Mouse (Mus musculus) intestine, embryonic 15.5 days (tissue): ENCODE results near the gene Sema3b. TPM values are rescaled to one million over a fixed set of nuclear protein-coding genes. Genes with fewer than 3 reads are reported as not detected.
A peak's percentile ranks its signal among the peaks of the same experiment; 100 is the strongest.

ENCODE experiments used
- ATAC-seq: fragments of 200-750 bp; cut with Nextera tagmentation; 2 replicates; pipeline ENCODE4 v1.8.0; 2017; ENCODE audit warnings: moderate TSS enrichment, moderate library complexity
- H3K27ac ChIP-seq: fragments of 300-500 bp; sonication (generic); 2 replicates; pipeline ENCODE4 v1.5.1; 2015; ENCODE audit warnings: mild to moderate bottlenecking, inconsistent platforms
- H3K27me3 ChIP-seq: fragments of 300-500 bp; sonication (generic); replicated peaks from 2 replicates; pipeline ENCODE4 v1.6.1; 2015; ENCODE audit warnings: inconsistent platforms
- H3K36me3 ChIP-seq: fragments of 300-500 bp; sonication (generic); 2 replicates; pipeline ENCODE4 v1.6.1; 2015; ENCODE audit warnings: inconsistent platforms
- H3K4me1 ChIP-seq: fragments of 300-500 bp; sonication (generic); replicated peaks from 2 replicates; pipeline ENCODE4 v1.6.1; 2015; ENCODE audit warnings: inconsistent platforms
- H3K4me2 ChIP-seq: fragments of 300-500 bp; sonication (generic); replicated peaks from 2 replicates; pipeline ENCODE4 v1.6.1; 2015; ENCODE audit warnings: mild to moderate bottlenecking, inconsistent platforms
- H3K4me3 ChIP-seq: fragments of 300-500 bp; sonication (generic); replicated peaks from 2 replicates; pipeline ENCODE4 v1.5.1; 2015; ENCODE audit warnings: inconsistent platforms
- H3K9ac ChIP-seq: fragments of 300-500 bp; sonication (generic); 2 replicates; pipeline ENCODE4 v1.6.1; 2015; ENCODE audit warnings: inconsistent platforms
- H3K9me3 ChIP-seq: fragments of 300-500 bp; sonication (generic); 2 replicates; pipeline ENCODE4 v1.6.1; 2016; ENCODE audit warnings: inconsistent platforms
- WGBS: fragments of 180-500 bp; shearing (Covaris S2); methylation state at CpG from one replicate; pipeline ENCODE4 v1.1.7; 2015; 5-methylcytosine and 5-hydroxymethylcytosine counted together
- polyA plus RNA-seq: library from polyadenylated mRNA; unstranded; fragments of >200 nt; fragmentation: Nextera tagmentation; extraction: Ambion mirVana; gene quantifications from 2 replicates; pipeline ENCODE4 v1.2.1, GENCODE M21; 2015

Gene Sema3b
- polyA plus RNA-seq, 1 experiment from 2014 or later: 34.7 TPM

DNA sequence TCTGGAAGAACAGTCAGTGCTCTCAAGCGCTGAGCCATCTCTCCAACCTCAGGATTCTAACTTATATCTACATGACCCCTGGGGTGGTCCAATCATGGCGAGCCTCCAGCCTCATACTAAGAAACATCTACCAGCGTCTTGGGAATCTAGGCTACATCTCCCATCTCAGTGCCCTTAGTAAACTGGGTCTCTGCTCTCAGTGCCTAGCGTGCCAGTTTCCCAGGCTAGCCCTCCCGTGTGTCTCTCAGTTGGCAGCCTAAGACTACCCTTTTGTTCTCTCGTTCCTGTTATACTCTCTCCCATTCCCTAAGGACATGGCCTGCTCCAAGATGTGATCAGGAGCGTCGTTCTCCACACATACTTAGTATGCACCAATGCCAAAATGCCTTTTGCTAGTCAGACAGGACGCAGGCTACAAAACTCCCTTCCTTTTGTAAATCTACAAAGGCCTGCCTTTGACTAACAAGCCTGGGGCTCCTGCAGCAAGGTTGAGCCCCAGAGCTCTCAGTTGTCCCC lies 22.3 kb upstream of the Sema3b start:
- no peak for ATAC-seq
- H3K9ac ChIP-seq: peak overlapping the region; percentile 98; the same call in 1 of the 2 replicates
- H3K4me2 ChIP-seq: peak overlapping the region; percentile 94
- 0 out of 2 replicates have a peak, but pooled peaks cover 4% of the 10 kb centered on the region for H3K36me3 ChIP-seq
- H3K9me3 ChIP-seq: no peaks in the 10 kb centered on the region
- peak overlapping the region; percentile 88; the same call in 1 of the 2 replicates for H3K27ac ChIP-seq
- H3K4me3 ChIP-seq: 0 out of 2 replicates have a peak overlapping the region, but pooled peaks have one; percentile 91
- H3K27me3 ChIP-seq: no peaks in the 10 kb centered on the region
- WGBS: 72% methylated on average over 9 of the region's 9 CpGs
- peaks cover 75% of the 10 kb centered on the region for H3K4me1 ChIP-seq

DNA sequence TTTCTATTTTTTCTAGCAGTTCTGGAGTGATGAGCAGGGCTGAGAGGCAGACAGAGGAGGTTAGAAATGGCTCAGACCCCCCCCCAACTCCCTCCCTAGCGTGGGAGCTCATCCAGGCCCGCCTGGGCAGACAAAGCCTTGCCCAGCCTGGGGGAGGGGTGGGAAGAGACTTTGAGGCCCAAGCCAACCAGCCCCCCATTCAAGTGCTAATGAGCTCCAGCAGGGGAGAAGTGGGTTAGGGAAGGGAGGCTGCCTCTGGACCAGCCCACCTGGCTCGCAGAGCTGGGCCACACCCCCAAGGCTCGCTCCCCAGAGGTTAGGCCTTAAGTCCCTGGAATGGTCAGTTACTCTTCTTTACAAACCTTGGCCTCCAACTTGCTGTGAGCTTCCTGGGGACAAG lies 21.5 kb upstream of the Sema3b start:
- no peaks in the 10 kb centered on the region for H3K9me3 ChIP-seq
- H3K27me3 ChIP-seq: no peaks in the 10 kb centered on the region
- no peak for ATAC-seq
- H3K4me3 ChIP-seq: no peak overlapping the region
- H3K36me3 ChIP-seq: 0 out of 2 replicates have a peak, but pooled peaks cover 4% of the 10 kb centered on the region
- peaks cover 75% of the 10 kb centered on the region for H3K4me1 ChIP-seq
- 0 out of 2 replicates have a peak overlapping the region, but pooled peaks have one; percentile 5 for H3K9ac ChIP-seq
- peak overlapping the region; percentile 38; the same call in 1 of the 2 replicates for H3K4me2 ChIP-seq
- H3K27ac ChIP-seq: peak overlapping the region; percentile 72
- WGBS: 25% methylated on average over 4 of the region's 4 CpGs

DNA sequence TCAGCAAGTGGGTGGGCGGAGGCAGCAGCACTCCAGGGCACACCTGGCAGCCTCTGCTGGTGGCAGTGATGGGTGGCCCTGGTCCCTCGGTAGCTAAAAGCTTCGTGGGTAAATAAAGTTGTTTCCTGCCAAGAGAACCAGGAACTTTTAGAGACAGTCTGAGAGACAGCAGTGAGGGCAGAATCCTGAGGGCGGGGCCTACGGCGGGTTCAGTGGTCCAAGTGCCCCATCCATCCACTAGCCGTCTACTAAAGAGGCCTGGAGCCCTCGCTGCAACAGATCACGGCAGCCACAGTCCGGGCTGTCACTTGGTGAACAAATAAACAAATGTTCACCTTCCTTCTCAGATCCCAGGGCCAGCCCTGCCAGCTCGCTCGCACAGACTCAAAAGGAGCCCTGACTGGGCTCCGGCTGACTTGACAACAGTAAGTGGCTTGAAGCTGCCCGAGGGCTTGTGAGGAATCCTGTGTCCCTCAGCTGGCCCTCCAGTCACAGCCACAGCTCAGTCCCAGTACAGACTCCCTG lies 20.9 kb upstream of the Sema3b start:
- Histone ChIP-seq H3K36me3 (0 out of 2 replicates have a peak, but pooled peaks cover 4% of the 10 kb centered on the region), H3K9me3 (no peaks in the 10 kb centered on the region), H3K9ac (peak overlapping the region; percentile 5; the same call in 1 of the 2 replicates), H3K27me3 (no peaks in the 10 kb centered on the region), H3K27ac (peak overlapping the region; percentile 72), H3K4me1 (peaks cover 78% of the 10 kb centered on the region), H3K4me3 (no peak overlapping the region), H3K4me2 (peak overlapping the region; percentile 38)
- ATAC-seq: no peak
- WGBS: 17% methylated on average over 14 of the region's 14 CpGs

DNA sequence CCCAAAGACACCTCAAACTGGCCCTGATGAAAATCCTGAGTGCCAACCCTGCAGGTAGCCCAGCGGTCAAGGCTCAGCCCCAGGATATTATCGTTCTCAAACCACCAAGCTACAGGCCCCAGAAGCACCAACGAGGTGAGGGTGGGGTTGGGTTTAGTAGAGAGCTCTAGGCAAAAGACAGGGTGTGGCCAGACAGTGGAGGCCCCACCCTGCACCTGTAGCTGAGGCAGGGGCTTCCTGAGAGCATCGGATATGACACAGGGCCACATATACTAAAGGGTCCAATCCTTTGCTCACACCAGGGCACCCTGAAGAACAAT lies 20.3 kb upstream of the Sema3b start:
- no peaks in the 10 kb centered on the region for H3K9me3 ChIP-seq
- peak overlapping the region; percentile 72 for H3K27ac ChIP-seq
- no peaks in the 10 kb centered on the region for H3K27me3 ChIP-seq
- H3K4me2 ChIP-seq: peak overlapping the region; percentile 38
- H3K4me1 ChIP-seq: peaks cover 84% of the 10 kb centered on the region
- 30% methylated on average over 4 of the region's 4 CpGs for WGBS
- H3K4me3 ChIP-seq: no peak overlapping the region
- peak overlapping the region; percentile 14; the same call in 1 of the 2 replicates for H3K9ac ChIP-seq
- ATAC-seq: no peak
- H3K36me3 ChIP-seq: 0 out of 2 replicates have a peak, but pooled peaks cover 7% of the 10 kb centered on the region

DNA sequence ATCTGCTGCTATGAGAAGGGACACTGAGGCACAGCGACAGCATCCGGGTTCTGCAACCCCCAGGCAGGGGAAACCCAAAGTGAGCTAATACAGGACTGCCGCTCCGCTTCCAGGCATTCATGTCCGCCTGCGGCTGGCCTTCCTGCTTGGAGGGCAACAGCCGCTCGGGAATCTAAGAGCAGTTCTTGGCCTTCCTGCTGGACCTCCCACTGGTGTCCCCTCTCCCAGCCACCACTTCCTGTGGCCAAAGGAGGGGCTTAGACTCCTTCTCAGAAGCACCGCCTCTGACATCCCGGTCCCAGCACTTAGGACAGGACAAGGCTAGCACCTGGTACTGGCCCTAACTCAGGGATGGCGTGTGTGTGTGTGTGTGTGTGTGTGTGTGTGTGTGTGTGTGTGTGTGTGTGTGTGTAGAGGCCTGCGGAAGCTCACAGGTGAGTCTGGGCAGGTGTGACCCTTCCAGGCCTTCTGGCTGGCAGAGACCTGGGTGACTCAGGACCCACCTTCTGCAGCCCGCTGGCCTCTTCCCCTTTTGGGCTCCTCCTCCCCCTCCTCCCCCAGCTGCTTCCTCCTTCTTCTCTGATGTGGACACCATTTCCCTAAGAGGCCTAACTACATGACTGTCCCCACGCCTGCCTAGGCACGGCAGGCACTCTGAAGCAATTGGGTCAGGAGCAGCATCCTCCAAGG lies 19.8 kb upstream of the Sema3b start:
- Histone ChIP-seq H3K27ac (peak overlapping the region; percentile 72), H3K4me3 (no peak overlapping the region), H3K27me3 (no peaks in the 10 kb centered on the region), H3K4me1 (peaks cover 84% of the 10 kb centered on the region), H3K9me3 (no peaks in the 10 kb centered on the region), H3K9ac (peak overlapping the region; percentile 23), H3K36me3 (0 out of 2 replicates have a peak, but pooled peaks cover 7% of the 10 kb centered on the region), H3K4me2 (peak overlapping the region; percentile 38)
- no peak for ATAC-seq
- WGBS: 48% methylated on average over 15 of the region's 15 CpGs

DNA sequence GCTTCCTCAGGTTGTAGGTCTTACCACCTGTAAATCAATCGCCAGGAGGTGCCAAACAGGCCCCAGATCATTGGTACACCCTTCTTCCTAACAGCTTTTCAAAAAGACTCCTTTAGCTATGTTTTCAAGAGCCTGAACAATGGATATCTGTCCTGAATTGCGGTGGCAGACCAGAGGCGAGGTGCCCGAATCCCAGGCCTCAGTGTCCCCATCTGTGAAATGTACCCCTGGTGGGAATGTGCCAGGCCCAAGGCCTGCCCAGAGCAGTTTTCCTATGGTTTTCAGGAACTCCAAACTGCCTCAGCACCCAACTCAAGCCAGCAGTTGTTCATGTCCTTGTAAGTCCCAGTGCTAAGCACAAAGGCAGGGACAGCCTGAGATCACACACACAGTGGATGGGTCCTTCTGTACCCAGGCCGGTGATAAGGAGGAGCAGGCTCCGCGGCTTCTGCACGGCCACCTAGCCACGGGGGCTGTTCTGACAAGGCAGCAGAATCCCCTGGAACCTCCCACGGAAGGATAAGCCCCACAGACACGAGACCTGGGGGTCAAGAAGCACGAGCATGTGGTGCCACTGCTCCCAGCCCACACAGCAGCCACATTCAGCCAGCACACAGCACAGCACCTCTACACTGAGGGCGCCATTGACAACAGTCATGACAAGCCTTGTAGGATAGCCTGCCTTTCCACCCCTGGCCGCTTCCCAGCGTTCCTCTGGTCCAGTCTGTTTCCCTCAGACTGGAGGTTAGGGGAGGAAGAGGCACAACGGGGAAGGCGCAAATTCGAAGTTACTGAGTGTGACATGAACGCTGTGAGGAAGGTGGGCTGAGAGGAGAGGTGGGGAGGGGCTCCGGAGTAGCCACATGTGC lies 18.6 kb upstream of the Sema3b start:
- H3K36me3 ChIP-seq: 0 out of 2 replicates have a peak, but pooled peaks cover 7% of the 10 kb centered on the region
- H3K4me3 ChIP-seq: no peak overlapping the region
- H3K27ac ChIP-seq: peak overlapping the region; percentile 72
- peak overlapping the region; percentile 23 for H3K9ac ChIP-seq
- H3K9me3 ChIP-seq: no peaks in the 10 kb centered on the region
- 43% methylated on average over 20 of the region's 20 CpGs for WGBS
- H3K27me3 ChIP-seq: no peaks in the 10 kb centered on the region
- no peak for ATAC-seq
- peaks cover 79% of the 10 kb centered on the region for H3K4me1 ChIP-seq
- peak overlapping the region; percentile 43; the same call in 1 of the 2 replicates for H3K4me2 ChIP-seq

DNA sequence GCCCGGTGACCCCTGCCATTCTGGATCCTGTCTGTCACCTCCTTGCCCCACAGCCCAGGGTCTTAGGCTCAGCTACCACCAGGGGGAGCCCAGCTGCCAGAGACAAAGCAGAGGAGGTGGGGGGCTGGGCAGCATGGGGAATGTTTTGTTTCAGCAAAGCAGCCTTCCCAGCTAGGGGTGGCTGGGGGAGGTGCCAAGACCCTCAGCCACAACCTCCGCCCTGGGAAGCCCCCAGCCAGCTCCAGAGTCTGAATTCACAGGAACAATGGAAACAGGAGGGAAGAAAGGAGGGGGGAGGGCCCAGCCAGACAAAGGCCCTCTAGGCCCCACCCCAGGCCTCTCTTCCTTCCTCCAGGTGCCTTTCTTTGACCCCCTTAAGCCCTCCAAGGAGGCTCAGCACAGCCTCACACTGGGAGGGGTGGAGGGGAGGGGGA lies 17.8 kb upstream of the Sema3b start:
- H3K4me1 ChIP-seq: peaks cover 71% of the 10 kb centered on the region
- H3K9me3 ChIP-seq: no peaks in the 10 kb centered on the region
- peak overlapping the region; percentile 23; the same call in 1 of the 2 replicates for H3K9ac ChIP-seq
- peak; percentile 62 for ATAC-seq
- 0% methylated on average over 2 of the region's 2 CpGs for WGBS
- H3K36me3 ChIP-seq: peaks cover 3% of the 10 kb centered on the region; the same call in 1 of the 2 replicates
- H3K4me2 ChIP-seq: peak overlapping the region; percentile 43
- no peak overlapping the region for H3K4me3 ChIP-seq
- H3K27me3 ChIP-seq: no peaks in the 10 kb centered on the region
- H3K27ac ChIP-seq: peak overlapping the region; percentile 72

DNA sequence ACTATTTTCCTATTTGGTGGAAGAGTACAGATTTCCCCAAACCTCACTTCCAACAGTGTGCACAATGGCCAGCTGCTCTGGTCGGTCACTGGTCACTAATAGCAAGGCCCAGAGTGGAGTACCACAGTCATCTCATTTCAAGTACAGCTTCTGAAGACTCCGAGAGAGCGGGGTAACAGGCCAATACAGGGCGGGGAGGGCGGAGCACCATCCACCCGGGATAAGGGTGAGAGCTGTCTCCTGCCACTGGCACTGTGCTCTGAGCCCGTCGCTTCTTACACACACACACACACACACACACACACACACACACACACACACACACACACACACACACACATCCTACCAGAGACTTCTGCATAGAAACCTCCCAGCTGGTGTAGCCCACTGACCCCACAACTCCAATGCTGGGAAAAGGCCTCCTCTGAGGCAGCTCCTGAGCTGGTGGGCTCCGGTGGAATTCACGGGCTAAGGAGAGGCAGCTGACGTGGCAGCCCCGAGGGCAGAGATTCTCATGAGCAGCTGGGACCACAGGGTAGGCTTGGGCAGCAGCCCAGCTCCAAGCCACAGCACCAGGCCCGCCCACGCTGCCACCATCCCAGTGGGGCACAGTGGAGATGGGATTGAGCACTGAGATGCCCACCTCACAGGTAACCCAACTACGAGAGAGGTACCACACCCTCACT lies 17.3 kb upstream of the Sema3b start:
- Histone ChIP-seq H3K4me2 (peak overlapping the region; percentile 43), H3K9me3 (no peaks in the 10 kb centered on the region), H3K4me3 (no peak overlapping the region), H3K36me3 (peaks cover 3% of the 10 kb centered on the region; the same call in 1 of the 2 replicates), H3K4me1 (peaks cover 66% of the 10 kb centered on the region), H3K9ac (peak overlapping the region; percentile 23; the same call in 1 of the 2 replicates), H3K27me3 (no peaks in the 10 kb centered on the region), H3K27ac (peak overlapping the region; percentile 72)
- ATAC-seq: peak; percentile 9; the same call in 1 of the 2 replicates
- WGBS: 41% methylated on average over 15 of the region's 15 CpGs

DNA sequence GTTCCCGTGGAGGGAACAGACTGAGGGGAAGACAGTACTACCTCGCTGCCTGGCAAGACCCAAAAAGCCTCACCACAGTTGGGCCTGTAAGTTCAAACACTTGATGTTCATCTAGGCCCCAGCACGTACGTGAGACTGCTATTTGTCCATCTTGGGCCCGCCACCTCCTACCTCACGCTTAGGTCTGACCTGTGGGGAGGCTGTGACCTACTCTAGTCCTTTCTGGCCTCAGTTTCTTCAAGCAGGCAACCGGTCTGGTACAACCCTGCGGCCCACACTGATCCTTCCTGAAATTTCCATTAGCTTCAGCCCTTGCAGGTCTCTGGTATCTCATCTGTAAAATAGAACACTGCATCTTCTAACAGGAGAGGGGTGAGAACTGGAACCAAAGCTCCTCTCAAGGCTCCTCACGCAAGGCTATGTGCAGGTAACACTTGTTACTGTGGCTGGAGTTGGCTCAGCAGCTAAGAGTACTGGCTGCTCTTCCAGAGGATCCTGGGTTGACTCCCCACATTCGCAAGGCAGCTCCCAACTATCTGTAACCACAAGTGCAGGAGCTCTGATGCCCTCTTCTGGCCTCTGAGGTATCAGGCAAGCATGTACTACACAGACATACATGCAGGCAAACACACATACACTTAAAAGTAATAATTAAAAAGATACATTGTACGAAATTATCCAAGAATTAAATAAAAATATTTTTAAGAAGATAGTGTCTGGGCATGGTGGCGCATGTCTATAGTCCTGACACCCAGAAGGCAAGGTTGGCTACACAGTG lies 16.5 kb upstream of the Sema3b start:
- H3K9ac ChIP-seq: no peak overlapping the region
- ATAC-seq: no peak
- H3K4me2 ChIP-seq: no peak overlapping the region
- no peak overlapping the region for H3K4me3 ChIP-seq
- peak overlapping the region; percentile 3; the same call in 1 of the 2 replicates for H3K27ac ChIP-seq
- peaks cover 3% of the 10 kb centered on the region; the same call in 1 of the 2 replicates for H3K36me3 ChIP-seq
- no peaks in the 10 kb centered on the region for H3K27me3 ChIP-seq
- H3K4me1 ChIP-seq: peaks cover 64% of the 10 kb centered on the region
- WGBS: 89% methylated on average over 12 of the region's 12 CpGs
- no peaks in the 10 kb centered on the region for H3K9me3 ChIP-seq

DNA sequence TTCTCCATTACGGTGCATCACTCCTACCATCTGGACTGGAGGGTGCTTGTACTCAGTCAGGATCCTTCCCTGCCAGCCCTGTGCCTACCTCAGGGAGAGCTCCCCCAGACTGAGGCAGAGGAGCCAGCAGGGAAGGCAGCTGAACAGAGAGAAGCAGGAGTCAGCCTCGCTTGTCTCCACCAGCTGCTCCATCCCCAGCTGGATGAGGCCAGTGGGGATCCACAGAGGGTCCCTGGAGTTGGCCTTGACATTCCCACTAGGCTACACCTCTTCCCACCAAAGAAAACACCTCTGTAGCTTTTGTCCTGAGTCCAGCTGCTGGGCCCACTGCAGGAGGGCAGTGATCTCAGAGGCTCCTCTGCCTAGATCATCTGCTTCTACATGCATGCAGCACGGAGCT lies 15.9 kb upstream of the Sema3b start:
- peaks cover 64% of the 10 kb centered on the region for H3K4me1 ChIP-seq
- ATAC-seq: no peak
- H3K27ac ChIP-seq: 0 out of 2 replicates have a peak overlapping the region, but pooled peaks have one; percentile 3
- H3K4me2 ChIP-seq: no peak overlapping the region
- no peak overlapping the region for H3K4me3 ChIP-seq
- WGBS: 82% methylated on average over 3 of the region's 3 CpGs
- peaks cover 5% of the 10 kb centered on the region; the same call in 1 of the 2 replicates for H3K36me3 ChIP-seq
- no peaks in the 10 kb centered on the region for H3K9me3 ChIP-seq
- no peaks in the 10 kb centered on the region for H3K27me3 ChIP-seq
- H3K9ac ChIP-seq: no peak overlapping the region
